Mouse (Mus musculus) frontal cortex, postnatal 10 days (tissue): ENCODE results near the gene 2310007B03Rik.

Source experiments
- DNase-seq, 2 experiments: peaks; one replicate each; pipeline ENCODE4 v3.0.0; 2022; ENCODE audit warnings: low spot score in 2 of 2, mixed read lengths in 1 of 2

Gene 2310007B03Rik

GRCm38 (mm10) chr1:93101571-93102061 is 59.1 kb downstream of the 2310007B03Rik start, which contains the start of gene Kif1a:
TSS of gene Kif1a (minus strand) at chr1:93101951.
- peak; percentile 92 to 93 for DNase-seq
